Mouse (Mus musculus) kidney, postnatal 0 days (tissue): ENCODE data around the gene Tab1. TPM values are rescaled to one million over a fixed set of nuclear protein-coding genes. Genes with fewer than 3 reads are reported as not detected.

Experiments used
- ATAC-seq: fragments of 200-750 bp; cut with Nextera tagmentation; replicated peaks from 2 replicates; pipeline ENCODE4 v1.8.0; 2017; ENCODE audit warnings: low read depth, moderate number of reproducible peaks, moderate TSS enrichment, moderate library complexity; ENCODE audit not compliant: low FRiP score
- DNase-seq: peaks from one replicate; pipeline ENCODE4 v3.0.0-alpha.2; 2016; ENCODE audit warnings: low spot score
- H3K27ac ChIP-seq: fragments of 300-500 bp; sonication (generic); 2 replicates; pipeline ENCODE4 v1.5.1; 2014; ENCODE audit warnings: mild to moderate bottlenecking
- H3K27me3 ChIP-seq: fragments of 300-500 bp; sonication (generic); 2 replicates; pipeline ENCODE4 v1.6.1; 2014; ENCODE audit warnings: low read length, mixed read lengths; ENCODE audit not compliant: insufficient read depth
- H3K36me3 ChIP-seq: fragments of 300-500 bp; sonication (generic); 2 replicates; pipeline ENCODE4 v1.6.1; 2014; ENCODE audit warnings: low read length, mixed read lengths; ENCODE audit not compliant: insufficient read depth
- H3K4me1 ChIP-seq: fragments of 300-500 bp; sonication (generic); replicated peaks from 2 replicates; pipeline ENCODE4 v1.6.1; 2014; ENCODE audit warnings: antibody characterized with exemption, low read length, mixed read lengths; ENCODE audit not compliant: insufficient read depth
- H3K4me2 ChIP-seq: fragments of 300-500 bp; sonication (generic); 2 replicates; pipeline ENCODE4 v1.6.1; 2014; ENCODE audit warnings: mild to moderate bottlenecking, low read length, moderate library complexity, mixed read lengths
- H3K4me3 ChIP-seq: fragments of 300-500 bp; sonication (generic); replicated peaks from 2 replicates; pipeline ENCODE4 v1.5.1; 2014; ENCODE audit warnings: low read depth, low read length
- H3K9ac ChIP-seq: fragments of 300-500 bp; sonication (generic); 2 replicates; pipeline ENCODE4 v1.6.1; 2014; ENCODE audit warnings: low read depth, low read length
- H3K9me3 ChIP-seq: fragments of 300-500 bp; sonication (generic); replicated peaks from 2 replicates; pipeline ENCODE4 v1.6.1; 2016; ENCODE audit warnings: low read length, inconsistent platforms, mixed read lengths
- CTCF ChIP-seq: IDR thresholded peaks from 2 replicates; pipeline ENCODE4 v1.5.1; 2016; ENCODE audit warnings: antibody characterized with exemption, low read depth, mild to moderate bottlenecking, moderate library complexity
- WGBS: fragments of 180-500 bp; shearing (Covaris S2); extraction: QIAGEN DNeasy Blood & Tissue Kit; methylation state at CpG from one replicate; pipeline ENCODE4 v1.1.7; 2014; 5-methylcytosine and 5-hydroxymethylcytosine counted together
- polyA plus RNA-seq: library from polyadenylated mRNA; unstranded; fragments of >200 nt; fragmentation: Nextera tagmentation; extraction: Ambion mirVana; gene quantifications from 2 replicates; pipeline ENCODE4 v1.2.1, GENCODE M21; 2015

The Tab1 gene
- polyA plus RNA-seq, 1 experiment from 2014 or later = 27.7 TPM

DNA sequence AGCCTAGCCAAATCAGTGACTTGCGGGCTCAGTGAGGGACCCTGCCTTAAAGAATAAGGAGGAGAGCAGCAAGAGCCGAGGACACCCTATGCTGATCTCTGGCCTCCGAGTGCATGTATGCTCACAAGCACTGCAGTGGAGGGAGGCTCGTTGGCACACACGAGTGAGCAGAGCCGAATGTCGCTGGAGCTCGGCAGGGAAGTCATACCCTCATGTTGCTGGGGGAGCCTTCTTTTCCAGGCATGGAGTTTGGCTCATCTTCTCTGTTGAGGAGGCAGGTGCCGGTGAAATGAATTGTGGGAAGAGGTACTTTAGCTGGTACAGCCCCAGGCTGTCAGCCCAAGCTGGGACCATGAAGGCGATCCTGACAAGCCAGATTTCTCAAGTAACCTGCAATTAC is 36.5 kb upstream of the Tab1 start:
- no peak for TF ChIP-seq CTCF
- no peak overlapping the region for H3K4me2 ChIP-seq
- H3K4me3 ChIP-seq = no peak overlapping the region
- WGBS = 58% methylated on average over 10 of the region's 10 CpGs
- DNase-seq (no peak), ATAC-seq (no peak)
- H3K9me3 ChIP-seq = no peaks in the 10 kb centered on the region
- H3K9ac ChIP-seq = no peak overlapping the region
- H3K36me3 ChIP-seq = no peaks in the 10 kb centered on the region
- peaks cover 10% of the 10 kb centered on the region; the same call in 1 of the 2 replicates for H3K4me1 ChIP-seq
- no peak overlapping the region for H3K27ac ChIP-seq
- peaks cover 4% of the 10 kb centered on the region for H3K27me3 ChIP-seq

DNA sequence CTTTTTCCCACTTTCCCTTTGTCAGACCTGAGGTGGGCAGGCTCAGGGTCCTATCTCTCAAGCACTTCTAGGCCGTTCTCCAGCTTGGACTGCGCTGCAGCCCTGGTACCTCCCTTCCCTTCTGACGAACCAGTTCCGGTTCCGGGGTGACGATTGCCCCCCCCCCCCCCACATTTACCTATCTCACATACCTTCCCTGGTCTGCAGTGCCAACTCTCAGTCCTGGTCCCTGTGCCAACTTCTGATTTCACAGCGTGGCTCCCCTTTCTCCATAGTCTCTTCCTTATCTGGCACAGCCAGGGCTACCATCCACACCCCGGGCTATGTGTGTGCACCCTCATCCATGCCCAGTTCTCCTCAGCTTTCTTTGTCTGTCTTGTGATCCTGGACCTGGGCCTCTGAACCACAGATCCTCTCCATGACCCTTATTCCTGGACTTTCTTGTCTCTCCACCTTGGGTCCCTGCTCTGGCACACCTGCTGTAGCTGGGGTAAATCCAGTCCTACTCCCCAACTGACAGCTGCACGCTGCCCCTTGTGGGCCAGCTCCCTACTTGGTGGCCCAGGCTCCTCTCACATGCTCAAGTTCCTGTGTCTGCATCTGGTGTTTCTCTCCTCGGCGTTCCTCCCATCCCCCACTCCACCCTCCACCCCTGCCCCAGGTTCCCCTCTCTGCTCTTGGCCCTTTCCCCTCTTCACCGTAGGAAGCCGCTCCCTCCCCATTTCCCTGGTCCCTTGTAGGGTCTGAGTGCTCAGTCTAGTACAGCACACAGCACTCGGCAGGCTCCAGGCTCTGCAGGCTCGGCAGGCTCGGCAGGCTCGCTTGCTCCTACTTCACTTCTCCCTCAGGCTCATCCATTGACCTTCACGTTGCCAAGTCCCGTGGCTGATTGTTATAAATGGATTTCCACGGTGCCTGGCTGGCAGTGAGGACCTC is 35.7 kb upstream of the Tab1 start:
- DNase-seq = peak; percentile 73
- H3K9me3 ChIP-seq = no peaks in the 10 kb centered on the region
- H3K36me3 ChIP-seq = no peaks in the 10 kb centered on the region
- no peak overlapping the region for H3K4me2 ChIP-seq
- no peak overlapping the region for H3K4me3 ChIP-seq
- H3K27me3 ChIP-seq = peaks cover under 1% of the 10 kb centered on the region
- ATAC-seq = peak; percentile 22; the same call in 1 of the 2 replicates
- H3K27ac ChIP-seq = no peak overlapping the region
- no peak for TF ChIP-seq CTCF
- peaks cover 6% of the 10 kb centered on the region; the same call in 1 of the 2 replicates for H3K4me1 ChIP-seq
- 24% methylated on average over 20 of the region's 20 CpGs for WGBS
- no peak overlapping the region for H3K9ac ChIP-seq

DNA sequence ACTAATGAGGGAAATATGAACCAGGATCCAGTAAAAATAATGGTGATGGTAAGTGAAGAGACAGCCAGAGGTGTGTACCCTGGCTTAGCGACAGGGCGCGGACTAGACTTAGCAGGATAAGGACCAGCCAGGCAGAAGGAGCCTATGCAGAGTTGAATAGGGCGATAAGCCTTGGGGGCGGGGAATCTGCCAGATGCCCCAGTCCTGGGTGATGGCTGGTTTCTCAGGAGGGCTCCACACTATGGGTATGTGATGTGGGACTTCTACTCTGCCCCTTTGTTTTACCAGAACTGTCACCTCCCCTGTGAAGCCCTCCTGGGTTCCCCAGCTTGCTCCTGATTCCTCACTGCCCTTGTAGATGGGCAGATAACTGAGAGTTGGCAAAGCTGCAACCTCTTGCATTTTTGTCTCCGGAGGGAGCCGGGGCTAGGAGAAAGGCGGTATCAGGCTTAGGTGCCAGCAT is 34.9 kb upstream of the Tab1 start:
- peak; percentile 31; the same call in 1 of the 2 replicates for ATAC-seq

DNA sequence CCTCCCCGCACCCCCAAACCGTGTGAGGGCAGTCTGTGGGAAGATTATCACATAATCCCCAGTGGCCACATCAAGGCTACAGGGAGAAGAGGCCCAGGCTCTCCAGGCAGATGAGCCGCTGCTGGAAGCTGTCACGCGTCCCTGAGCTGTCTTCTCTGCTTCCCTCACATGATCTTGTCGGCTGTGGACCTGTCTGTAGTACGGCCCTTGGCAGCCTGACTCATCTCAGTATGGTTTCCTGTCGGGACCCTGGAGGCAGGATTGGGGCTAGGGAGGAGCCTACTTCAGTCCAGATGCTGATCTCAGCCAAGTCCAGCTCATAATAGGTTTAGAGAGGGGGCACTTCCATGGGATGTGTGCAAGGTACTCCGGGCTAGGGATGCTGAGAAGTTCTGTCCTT is 34.1 kb upstream of the Tab1 start:
- DNase-seq (no peak), ATAC-seq (no peak; the same call in 1 of the 2 replicates)
- 33% methylated on average over 9 of the region's 9 CpGs for whole genome bisulfite sequencing
- TF ChIP-seq CTCF = no peak
- no peaks in the 10 kb centered on the region for H3K27me3 ChIP-seq
- H3K9me3 ChIP-seq = no peaks in the 10 kb centered on the region
- H3K4me1 ChIP-seq = 0 out of 2 replicates have a peak, but pooled peaks cover 2% of the 10 kb centered on the region
- H3K4me3 ChIP-seq = no peak overlapping the region
- no peak overlapping the region for H3K9ac ChIP-seq
- no peaks in the 10 kb centered on the region for H3K36me3 ChIP-seq
- no peak overlapping the region for H3K4me2 ChIP-seq
- no peak overlapping the region for H3K27ac ChIP-seq

More for the DNA sequence above, 34.9 kb upstream of the Tab1 start:
- no peak for DNase-seq
- Histone ChIP-seq H3K27ac (no peak overlapping the region), H3K4me1 (0 out of 2 replicates have a peak, but pooled peaks cover 2% of the 10 kb centered on the region), H3K36me3 (no peaks in the 10 kb centered on the region), H3K9me3 (no peaks in the 10 kb centered on the region), H3K9ac (no peak overlapping the region), H3K4me3 (no peak overlapping the region), H3K4me2 (no peak overlapping the region), H3K27me3 (no peaks in the 10 kb centered on the region)
- WGBS = 49% methylated on average over 8 of the region's 8 CpGs
- no peak for TF ChIP-seq CTCF

GRCm38 (mm10) chr15:80099477-80099876 is 33.5 kb upstream of the Tab1 start:
- no peak overlapping the region for H3K4me3 ChIP-seq
- no peaks in the 10 kb centered on the region for H3K9me3 ChIP-seq
- no peak for TF ChIP-seq CTCF
- no peak overlapping the region for H3K27ac ChIP-seq
- H3K4me2 ChIP-seq = no peak overlapping the region
- no peak overlapping the region for H3K9ac ChIP-seq
- H3K4me1 ChIP-seq = 0 out of 2 replicates have a peak, but pooled peaks cover 2% of the 10 kb centered on the region
- 62% methylated on average over 3 of the region's 3 CpGs for WGBS
- no peaks in the 10 kb centered on the region for H3K27me3 ChIP-seq
- ATAC-seq (no peak), DNase-seq (no peak)
- H3K36me3 ChIP-seq = no peaks in the 10 kb centered on the region

- 0 out of 2 replicates have a peak, but pooled peaks cover 2% of the 10 kb centered on the region for H3K4me1 ChIP-seq
- no peaks in the 10 kb centered on the region for H3K36me3 ChIP-seq
- H3K4me3 ChIP-seq = no peak overlapping the region
- H3K27me3 ChIP-seq = no peaks in the 10 kb centered on the region
- 86% methylated on average over 3 of the region's 3 CpGs for WGBS
- ATAC-seq (no peak), DNase-seq (no peak)
- no peak overlapping the region for H3K4me2 ChIP-seq
- H3K27ac ChIP-seq = no peak overlapping the region
- no peak overlapping the region for H3K9ac ChIP-seq
- TF ChIP-seq CTCF = no peak
- H3K9me3 ChIP-seq = no peaks in the 10 kb centered on the region
These were observed 32.7 kb upstream of the Tab1 start for GRCm38 (mm10) chr15:80100196-80100595.
